Mouse (Mus musculus) gastrocnemius, adult 2 months (tissue): ENCODE measurements around the gene Adam23. TPM values are rescaled to one million over a fixed set of nuclear protein-coding genes. Genes with fewer than 3 reads are reported as not detected.
"Not testable (repeated sequence)": the region's sequence is repeated elsewhere in the genome, so short reads cannot be mapped to it uniquely, and the experiment has no call there.

Experiments
- DNase-seq: peaks from one replicate; pipeline ENCODE4 v3.0.0; 2022
- H3K27ac ChIP-seq: fragments of 200-600 bp; 2 replicates; pipeline ENCODE4 v1.8.1; 2022; ENCODE audit warnings: mild to moderate bottlenecking
- H3K4me3 ChIP-seq: fragments of 200-600 bp; 2 replicates; pipeline ENCODE4 v1.8.1; 2022; ENCODE audit warnings: mild to moderate bottlenecking, moderate library complexity
- CTCF ChIP-seq: fragments of 200-600 bp; IDR thresholded peaks from 2 replicates; pipeline ENCODE4 v1.8.1; 2022; ENCODE audit warnings: antibody characterized with exemption, mild to moderate bottlenecking, moderate library complexity
- intact Hi-C: fragments of 180-260 bp; cut with DNase I; formaldehyde crosslinking; loops from one replicate; pipeline ENCODE4 v1.15.1; 2025
- total RNA-seq, 2 experiments: library from RNA; stranded (reverse); gene quantifications; 2 replicates each; pipeline ENCODE4 v1.2.3; 2021

The Adam23 gene
- total RNA-seq, 2 experiments from 2014 or later = 0.59 to 1.6 TPM

DNA sequence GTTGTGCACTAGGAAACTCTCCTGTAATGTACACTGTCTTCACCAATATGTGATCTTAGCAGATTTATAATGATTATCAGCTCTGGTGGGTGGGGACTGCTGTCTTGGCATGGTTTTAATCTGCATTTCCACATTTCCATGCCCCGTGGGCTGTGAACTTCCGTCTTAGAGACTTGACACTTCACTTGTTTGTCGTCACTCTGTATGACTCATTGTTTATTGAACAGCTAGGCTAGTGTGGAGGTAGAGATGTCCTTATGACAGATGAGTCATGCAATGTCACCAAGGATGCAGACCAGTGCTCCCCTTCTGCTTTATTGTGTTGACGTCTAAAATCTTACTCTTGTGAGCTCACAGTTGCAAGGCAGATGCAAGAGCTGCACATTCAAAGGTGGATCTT lies 121.3 kb downstream of the Adam23 start:
- intact Hi-C loops = no loop called here
- Histone ChIP-seq H3K4me3 (no peak overlapping the region), H3K27ac (no peak overlapping the region)
- TF ChIP-seq CTCF = no peak
- DNase-seq = no peak

DNA sequence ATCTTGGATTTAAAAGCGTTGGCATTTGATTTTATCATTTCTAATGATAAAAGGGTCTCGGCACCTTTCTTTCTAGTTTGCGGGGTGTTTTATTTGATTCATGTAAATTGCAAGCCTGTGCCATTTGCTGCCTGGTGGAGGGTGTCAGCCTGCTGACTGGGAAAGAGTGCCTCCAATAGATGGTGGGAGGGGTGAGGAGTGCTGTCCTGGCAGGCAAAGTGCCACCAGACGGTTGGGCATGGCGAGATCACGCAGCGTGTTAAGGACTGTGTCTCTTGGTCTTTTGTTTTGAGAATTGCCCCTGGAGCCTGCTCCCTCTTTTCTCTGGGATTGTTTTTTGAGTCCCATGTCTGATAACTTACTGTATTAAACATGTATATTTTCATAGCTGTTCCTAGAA lies 126.5 kb downstream of the Adam23 start:
- DNase-seq = no peak
- Histone ChIP-seq H3K27ac (no peak overlapping the region), H3K4me3 (no peak overlapping the region)
- intact Hi-C loops = no loop called here
- TF ChIP-seq CTCF = no peak

GRCm38 (mm10) chr1:63573432-63573831 lies 127.7 kb downstream of the Adam23 start:
- no peak for TF ChIP-seq CTCF
- Histone ChIP-seq H3K27ac (no peak overlapping the region), H3K4me3 (no peak overlapping the region)
- intact Hi-C loops = no loop called here
- no peak for DNase-seq

DNA sequence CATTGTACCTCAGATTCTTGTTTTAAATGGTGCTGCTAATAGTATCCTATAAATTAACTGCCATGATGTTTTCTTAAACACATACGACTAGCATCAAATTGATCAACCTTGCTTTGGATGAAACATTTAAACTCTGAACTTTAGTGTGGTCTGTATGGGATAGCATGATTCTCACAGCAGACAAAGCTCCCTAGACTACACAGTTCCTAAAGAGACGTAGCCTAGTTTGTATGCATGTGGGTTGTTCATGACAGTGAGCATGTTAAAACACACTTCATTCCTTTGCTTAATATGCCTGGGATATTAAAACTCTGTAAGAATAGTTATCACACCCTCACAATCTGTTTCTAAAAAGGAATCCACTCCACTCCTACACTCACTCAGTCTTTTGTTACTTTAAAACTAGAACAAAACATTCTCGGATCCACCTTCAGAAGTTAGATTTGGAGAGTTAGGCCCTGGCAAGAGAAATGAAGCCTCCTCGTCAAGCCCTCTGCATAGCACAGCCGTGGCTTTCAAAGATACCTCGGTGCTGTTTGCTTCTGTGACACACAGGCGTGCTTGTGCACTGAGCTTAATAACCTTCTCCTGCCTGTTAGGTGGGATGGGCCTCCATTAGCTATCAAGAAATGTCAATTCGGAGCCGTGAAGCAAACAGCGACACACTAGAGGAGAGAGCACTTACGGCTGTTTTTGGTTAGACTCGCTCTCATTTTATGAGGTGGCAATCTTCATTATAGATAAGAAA lies 128.3 kb downstream of the Adam23 start:
- TF ChIP-seq CTCF = no peak
- intact Hi-C loops = no loop called here
- no peak for DNase-seq

GRCm38 (mm10) chr1:63576803-63577202 lies 131.1 kb downstream of the Adam23 start:
- DNase-seq = no peak
- H3K4me3 ChIP-seq = no peak overlapping the region
- no peak for TF ChIP-seq CTCF
- intact Hi-C loops = no loop called here
- no peak overlapping the region for H3K27ac ChIP-seq

More for the DNA sequence above, 128.3 kb downstream of the Adam23 start:
- Histone ChIP-seq H3K27ac (no peak overlapping the region), H3K4me3 (no peak overlapping the region)

DNA sequence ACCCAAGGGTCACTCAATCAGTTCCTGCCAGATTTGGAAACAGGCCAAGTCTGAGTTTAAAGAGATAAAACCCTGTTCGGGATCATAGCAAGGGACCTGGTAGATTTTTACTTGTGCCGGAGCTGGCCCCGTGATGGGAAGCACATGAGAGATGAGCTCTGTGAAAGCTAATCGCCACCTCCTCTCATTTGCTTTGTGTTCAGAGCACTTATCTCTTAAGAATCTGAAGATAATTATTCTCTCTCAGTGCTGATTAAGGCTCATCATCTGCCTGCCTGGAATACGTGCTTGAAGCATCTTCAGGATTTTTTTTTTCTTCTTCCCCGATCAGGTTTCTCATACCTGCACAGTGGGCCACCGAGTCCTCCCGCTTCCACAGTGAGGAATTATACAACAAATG lies 133.5 kb downstream of the Adam23 start:
- DNase-seq = no peak
- intact Hi-C loops = no loop called here
- TF ChIP-seq CTCF = no peak
- Histone ChIP-seq H3K27ac (no peak overlapping the region), H3K4me3 (no peak overlapping the region)

DNA sequence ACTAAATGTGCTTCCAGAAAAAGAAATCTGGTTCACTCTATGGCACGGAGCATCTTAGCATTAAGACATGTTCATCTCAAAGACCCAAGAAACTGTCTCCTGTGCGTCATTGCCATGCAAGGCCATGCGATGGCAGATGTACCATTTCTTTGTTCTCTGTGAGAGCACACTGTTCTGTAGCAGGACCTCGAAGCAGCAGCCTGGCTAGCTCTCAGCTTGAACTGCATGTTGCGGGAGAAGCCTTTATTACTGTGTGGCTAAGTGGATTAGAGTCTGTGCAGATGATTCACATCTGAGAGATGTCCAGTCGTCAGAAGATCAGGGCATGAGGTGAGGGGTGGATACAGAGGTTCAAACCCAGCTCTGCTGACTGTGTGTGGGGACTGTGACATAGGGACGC lies 141.2 kb downstream of the Adam23 start:
- intact Hi-C loops = no loop called here
- no peak overlapping the region for H3K27ac ChIP-seq
- no peak overlapping the region for H3K4me3 ChIP-seq
- DNase-seq = no peak
- no peak for TF ChIP-seq CTCF

DNA sequence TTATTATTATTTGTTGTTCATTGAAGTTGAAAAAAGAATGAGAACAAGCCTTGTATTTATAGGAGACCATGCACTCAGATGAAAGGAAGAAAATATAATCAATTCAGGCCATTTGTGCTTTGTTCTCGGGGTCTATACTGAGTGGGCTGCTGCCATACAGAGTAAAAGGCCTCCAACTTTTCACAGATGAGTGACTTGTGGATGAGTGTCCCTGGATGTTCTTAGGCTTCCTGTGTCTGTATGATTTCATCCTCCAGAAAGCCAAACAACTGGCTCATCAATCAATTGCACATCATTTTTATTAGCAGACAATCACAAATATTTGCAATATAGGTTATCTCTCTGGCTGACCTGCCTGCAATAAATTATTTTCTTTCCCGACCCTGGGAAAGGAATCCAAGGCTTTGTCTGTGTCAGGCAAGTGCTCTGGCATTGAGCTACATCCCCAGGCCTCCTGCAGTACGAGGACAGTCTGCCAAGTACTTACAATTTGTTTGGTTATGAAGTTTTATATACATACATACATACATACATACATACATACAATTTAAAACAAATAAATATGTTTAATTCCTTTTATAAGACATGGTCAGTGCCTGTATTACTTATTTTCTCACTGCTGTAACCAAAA lies 158.3 kb downstream of the Adam23 start:
- Histone ChIP-seq H3K27ac (no peak overlapping the region), H3K4me3 (no peak overlapping the region)
- intact Hi-C loops = no loop called here
- DNase-seq = no peak
- no peak for TF ChIP-seq CTCF

DNA sequence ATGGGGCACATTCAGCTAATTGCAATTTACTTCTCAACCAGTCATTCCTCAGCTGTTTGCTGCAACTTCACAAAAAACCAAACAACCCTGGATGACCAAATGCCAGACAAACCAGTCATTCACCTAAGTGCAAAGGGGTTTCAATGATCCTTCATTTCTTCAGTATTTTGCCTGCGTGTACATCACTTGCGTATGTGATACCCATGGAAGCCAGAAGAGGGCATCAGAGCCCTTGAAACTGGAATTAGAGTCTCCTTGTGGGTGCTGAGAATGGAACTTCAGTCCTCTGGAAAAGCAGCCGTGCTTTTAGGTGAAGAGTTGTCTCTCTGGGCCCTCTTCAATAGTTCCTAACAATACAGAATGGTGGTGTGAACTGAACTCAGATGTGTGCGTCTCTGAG lies 163.9 kb downstream of the Adam23 start:
- H3K27ac ChIP-seq = no peak overlapping the region
- no peak overlapping the region for H3K4me3 ChIP-seq
- DNase-seq = no peak
- TF ChIP-seq CTCF = 0 out of 2 replicates have a peak, but pooled peaks have one; percentile 1
- intact Hi-C loops = no loop called here

DNA sequence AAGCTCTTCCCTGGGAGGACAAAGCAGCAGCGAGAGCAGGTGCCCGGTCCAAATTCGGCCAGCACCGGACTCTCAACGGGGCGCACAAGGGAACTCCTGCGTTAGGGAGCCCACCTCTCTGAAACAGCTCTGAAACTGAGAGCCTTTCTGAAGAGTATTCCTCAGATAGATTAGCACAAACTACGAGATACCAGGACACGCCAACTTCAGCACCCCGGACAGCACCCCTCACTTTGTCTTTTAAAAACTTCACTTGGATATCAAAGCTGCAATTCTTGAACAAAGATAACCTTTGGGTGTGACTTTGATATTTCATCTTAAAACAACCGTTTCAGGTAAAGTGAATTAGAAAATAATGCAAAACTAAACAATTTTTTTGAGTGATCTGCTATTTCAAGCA lies 168.9 kb downstream of the Adam23 start:
- no peak for TF ChIP-seq CTCF
- intact Hi-C loops = no loop called here
- peak; percentile 40 for DNase-seq
- Histone ChIP-seq H3K27ac (no peak overlapping the region), H3K4me3 (no peak overlapping the region)

GRCm38 (mm10) chr1:63615668-63616067 lies 170.0 kb downstream of the Adam23 start, which contains the start of gene Gm39653:
Gene Gm39653 (plus strand): TSS chr1:63615968.
- DNase-seq = no peak
- TF ChIP-seq CTCF = no peak
- intact Hi-C loops = no loop called here
- H3K4me3 ChIP-seq = no peak within 1 kb of the TSS
- no peak within 1 kb of the TSS for H3K27ac ChIP-seq

GRCm38 (mm10) chr1:63628211-63628610 lies 182.5 kb downstream of the Adam23 start:
- H3K4me3 ChIP-seq = no peak overlapping the region
- TF ChIP-seq CTCF = no peak
- H3K27ac ChIP-seq = no peak overlapping the region
- peak; percentile 73 for DNase-seq
- intact Hi-C loops = no loop called here

- H3K27ac ChIP-seq, H3K4me3 ChIP-seq, intact Hi-C loops, DNase-seq: not testable (repeated sequence)
Measured at GRCm38 (mm10) chr1:63630390-63630789, 184.7 kb downstream of the Adam23 start.

GRCm38 (mm10) chr1:63639921-63640320 lies 194.2 kb downstream of the Adam23 start:
- TF ChIP-seq CTCF = no peak
- intact Hi-C loops = no loop called here
- DNase-seq = no peak

More at GRCm38 (mm10) chr1:63639921-63640320, 194.2 kb downstream of the Adam23 start:
- Histone ChIP-seq H3K27ac (no peak overlapping the region), H3K4me3 (no peak overlapping the region)

Other genes starting within 250 kb of the Adam23 start
- under 1 TPM; 0.56 to 0.64 TPM for gene Gpr1, start 231.3 kb upstream of the Adam23 start, total RNA-seq
- 1 to 10 TPM; 1.0 TPM for gene Zdbf2, start 172.6 kb upstream of the Adam23 start, total RNA-seq
- gene Gm39653, start 170.1 kb downstream of the Adam23 start, total RNA-seq = not detected
- gene Dytn, start 241.0 kb downstream of the Adam23 start, total RNA-seq = not detected